Mouse (Mus musculus): Measurements from ENCODE around the gene Gas7.

The Gas7 gene

DNA sequence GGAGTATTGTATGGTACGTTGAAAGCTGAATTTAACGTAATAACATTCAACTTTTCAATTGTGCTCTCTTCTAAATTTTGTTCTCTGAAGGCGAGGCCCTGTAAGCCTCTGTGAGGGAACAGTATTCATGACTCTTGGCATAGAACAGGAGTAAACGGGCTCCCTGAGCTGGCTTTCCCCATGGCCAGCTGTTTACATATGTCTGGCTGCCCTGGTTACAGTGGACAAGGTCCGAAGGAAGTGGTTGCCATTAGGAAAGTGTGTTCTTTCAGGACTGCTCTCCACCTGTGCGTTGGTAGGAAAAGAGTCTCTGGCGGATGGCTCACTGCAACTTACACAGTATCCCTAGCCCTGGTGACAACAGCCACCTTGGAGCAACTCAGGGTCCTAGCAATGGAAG, 171.9 kb downstream of the Gas7 start:
- no peak for DNase-seq (ENCODE audit: low read depth, low spot score)

- DNase-seq (ENCODE audit: low read depth, low spot score), result no peak
Measured at GRCm38 (mm10) chr11:67628522-67628921, 173.3 kb downstream of the Gas7 start.

DNA sequence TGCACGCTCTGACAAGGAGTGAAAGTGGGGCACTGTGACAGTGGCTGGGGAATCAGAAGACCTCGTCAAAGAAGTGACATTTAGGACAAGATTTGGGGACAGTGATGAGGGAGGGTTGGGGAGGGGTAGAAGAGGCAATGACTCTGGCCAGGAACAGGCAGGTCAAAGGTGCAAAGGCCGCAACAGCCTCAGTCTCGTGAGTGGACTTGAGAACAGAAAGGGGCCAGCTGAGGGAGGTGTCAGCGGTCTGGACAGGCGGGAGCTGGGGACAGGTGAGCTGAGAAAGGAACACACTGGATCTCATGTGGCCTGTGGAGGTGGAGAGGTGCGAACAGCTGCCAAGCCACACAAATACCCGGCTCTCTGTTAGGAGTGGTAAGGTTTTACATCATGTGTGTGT, 177.7 kb downstream of the Gas7 start:
- no peak for DNase-seq (ENCODE audit: low read depth, low spot score)

- DNase-seq (ENCODE audit: low read depth, low spot score), result no peak
Measured at GRCm38 (mm10) chr11:67633620-67634229, 178.5 kb downstream of the Gas7 start.

DNA sequence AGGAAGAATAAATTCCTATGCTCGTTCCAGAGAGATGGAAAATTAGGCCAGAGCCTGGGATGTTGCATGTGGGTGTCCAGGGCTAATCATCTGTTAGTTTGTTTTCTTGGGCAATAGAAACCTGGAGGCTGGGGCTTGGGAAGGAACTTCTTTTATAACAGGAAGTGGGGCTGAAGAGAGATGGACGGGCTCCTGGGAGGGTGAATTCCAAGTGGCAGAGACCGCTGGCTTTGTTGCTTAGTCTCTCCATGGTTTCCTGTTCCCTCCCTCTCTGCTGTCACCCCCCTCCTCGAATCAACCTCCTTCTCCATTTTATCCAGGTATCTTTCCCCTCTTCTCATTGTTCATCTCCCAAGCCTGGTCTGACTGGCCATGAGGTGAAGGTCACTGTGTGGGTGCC, 181.0 kb downstream of the Gas7 start:
- DNase-seq (ENCODE audit: low read depth, low spot score), result no peak

GRCm38 (mm10) chr11:67636905-67637586, 181.8 kb downstream of the Gas7 start:
- no peak for DNase-seq (ENCODE audit: low read depth, low spot score)

- DNase-seq (ENCODE audit: low read depth, low spot score), result no peak
Measured at GRCm38 (mm10) chr11:67638401-67638800, 183.2 kb downstream of the Gas7 start.

DNA sequence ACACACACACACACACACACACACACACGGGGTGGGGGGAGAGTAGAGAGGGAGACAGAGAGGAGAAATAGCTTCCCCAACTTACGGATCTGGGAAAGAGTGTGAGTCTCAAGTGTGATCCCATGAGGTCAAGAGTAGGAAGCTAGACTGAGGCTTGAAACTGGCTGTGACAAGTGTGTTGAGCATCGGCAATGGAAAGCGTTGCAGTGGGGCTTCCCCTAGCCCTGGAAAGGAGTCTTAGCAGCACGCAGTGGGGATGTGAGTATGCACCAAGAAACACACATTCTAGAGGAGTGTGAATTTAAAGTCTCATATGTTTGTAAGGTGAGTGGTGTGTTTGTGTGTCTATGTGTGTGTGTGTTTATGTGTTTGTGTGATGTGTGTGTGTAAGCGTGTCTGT, 185.1 kb downstream of the Gas7 start:
- no peak for DNase-seq (ENCODE audit: low read depth, low spot score)

DNA sequence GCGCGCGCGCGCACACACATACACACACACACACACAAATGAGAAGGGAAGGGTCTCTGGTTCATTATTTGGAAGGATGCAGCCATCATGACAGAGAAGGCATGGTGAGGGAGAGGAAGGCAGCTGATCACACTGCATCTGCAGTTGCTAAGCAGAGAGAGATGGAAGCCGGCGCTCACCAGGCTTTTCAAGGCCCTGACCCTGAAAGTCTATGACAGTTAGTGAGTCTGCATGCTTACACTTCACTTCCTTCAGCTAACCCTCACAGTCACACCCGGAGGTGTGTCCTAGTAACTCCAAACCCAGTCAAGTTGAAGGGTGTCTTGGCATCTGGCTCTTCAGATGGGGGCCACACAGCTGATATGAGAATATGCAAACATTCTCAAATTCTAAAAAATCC, 187.2 kb downstream of the Gas7 start:
- DNase-seq (ENCODE audit: low read depth, low spot score), result no peak

DNA sequence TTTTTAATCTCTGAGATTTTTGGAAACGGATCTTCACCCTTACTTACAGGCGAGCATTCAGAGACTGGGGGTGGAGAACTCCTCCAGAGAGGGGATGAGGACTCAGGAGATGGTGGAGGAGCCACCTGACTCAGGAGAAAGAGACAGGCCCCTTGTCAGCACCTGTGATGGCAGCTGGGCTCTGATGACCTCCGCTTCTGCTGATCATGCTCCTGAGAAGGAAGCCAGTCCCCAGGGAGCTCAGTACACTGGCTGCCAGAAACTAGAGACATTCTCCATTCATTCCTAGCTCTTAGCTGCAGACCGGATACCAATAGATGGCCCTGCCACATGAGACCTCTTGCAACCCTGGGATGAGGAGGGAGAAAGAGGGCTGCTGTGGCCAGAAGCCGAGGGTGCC, 187.6 kb downstream of the Gas7 start:
- no peak for DNase-seq (ENCODE audit: low read depth, low spot score)

GRCm38 (mm10) chr11:67643465-67643864, 188.2 kb downstream of the Gas7 start:
- DNase-seq (ENCODE audit: low read depth, low spot score), result no peak

- no peak for DNase-seq (ENCODE audit: low read depth, low spot score)
Measured at GRCm38 (mm10) chr11:67644632-67645149, 189.5 kb downstream of the Gas7 start.

DNA sequence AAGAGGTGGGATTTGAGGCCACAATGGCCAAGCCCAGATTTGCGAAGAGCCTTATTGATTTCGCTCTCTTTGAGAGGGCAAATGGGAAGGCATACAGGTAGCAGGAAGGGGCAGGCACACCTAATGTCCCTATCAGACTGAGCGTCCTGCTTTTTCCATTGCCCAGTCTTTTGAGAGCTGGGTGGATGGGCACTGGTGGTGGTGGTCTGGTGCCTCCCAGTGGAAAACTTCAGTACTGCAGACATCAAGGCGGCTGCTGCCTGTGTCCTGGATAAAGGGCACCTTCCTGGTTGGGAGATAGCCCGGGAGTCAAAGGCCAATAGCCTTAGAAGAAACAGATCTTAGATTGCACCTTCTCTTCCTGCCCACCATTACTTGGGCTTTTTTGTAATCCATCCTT, 192.5 kb downstream of the Gas7 start:
- DNase-seq (ENCODE audit: low read depth, low spot score), result no peak

- DNase-seq (ENCODE audit: low read depth, low spot score), result no peak
Measured at GRCm38 (mm10) chr11:67648651-67649407, 193.6 kb downstream of the Gas7 start.

DNA sequence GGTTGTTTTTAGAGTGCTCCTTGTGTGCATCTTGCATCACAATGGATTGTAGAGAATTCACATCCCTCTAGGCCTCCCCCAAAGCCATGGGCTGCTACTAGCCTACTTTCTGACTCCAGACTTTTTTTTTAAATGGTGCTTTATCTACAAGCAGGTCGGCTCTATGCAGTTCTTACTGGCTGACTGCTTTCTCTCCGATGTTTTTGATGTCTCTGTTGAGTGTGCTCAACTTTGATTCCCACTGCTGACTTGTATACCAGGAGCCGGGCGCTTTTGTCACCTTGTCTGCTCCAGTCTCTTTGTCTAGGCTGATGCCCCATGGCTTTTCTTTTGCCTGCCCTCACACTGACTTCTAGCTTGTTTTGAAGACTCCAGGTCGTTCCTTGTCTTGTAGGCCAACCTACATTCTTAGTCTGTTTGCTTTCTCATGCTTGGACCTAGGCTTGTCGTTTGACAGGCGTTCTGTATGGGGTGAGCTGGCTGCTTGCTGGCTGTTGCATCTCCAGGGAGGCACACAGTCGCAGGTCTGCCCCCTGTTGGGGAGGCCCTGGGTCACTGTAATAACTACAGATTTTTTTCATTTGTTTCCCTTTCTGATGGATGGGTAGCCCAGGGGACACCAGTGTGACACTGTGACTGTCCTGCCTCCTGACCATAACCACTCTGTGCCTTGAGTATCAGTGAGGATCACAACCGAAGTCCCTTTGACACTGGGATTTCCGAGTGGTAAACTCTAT, 194.9 kb downstream of the Gas7 start:
- DNase-seq (ENCODE audit: low read depth, low spot score), result no peak

GRCm38 (mm10) chr11:67651731-67652130, 196.5 kb downstream of the Gas7 start:
- no peak for DNase-seq (ENCODE audit: low read depth, low spot score)

DNA sequence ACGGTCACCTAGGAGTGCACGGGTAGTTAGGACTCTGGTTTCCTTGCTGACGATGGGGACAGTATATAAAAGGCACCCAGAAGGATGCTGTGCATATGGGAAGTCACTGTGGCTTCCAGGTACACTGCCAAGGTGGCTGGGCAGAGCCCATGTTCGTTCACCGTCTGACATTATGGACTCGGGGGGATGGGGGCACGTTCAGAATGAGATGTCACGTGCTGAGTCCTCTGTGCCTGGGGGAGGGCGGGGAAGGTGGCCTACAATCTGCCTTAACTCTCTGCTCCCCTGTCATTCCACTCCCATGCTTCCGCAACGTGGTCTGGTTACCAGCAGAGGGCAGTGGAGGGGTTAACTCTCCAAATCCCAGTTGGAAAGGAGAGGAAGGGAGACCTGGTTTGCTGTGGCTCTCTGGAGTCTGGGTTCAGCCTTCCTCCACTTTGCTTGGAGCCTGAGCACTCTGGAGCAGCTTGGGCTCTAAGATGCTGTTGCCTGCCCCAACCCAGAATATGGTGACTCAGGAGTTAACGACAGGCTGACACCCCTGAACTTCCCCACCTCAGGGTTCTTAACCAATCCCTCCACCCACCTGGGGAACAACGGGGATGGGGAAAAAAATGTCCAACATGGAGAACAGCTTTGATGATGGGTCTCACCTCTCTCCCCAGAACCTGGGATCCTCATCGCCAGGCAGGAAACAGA, 197.1 kb downstream of the Gas7 start:
- no peak for DNase-seq (ENCODE audit: low read depth, low spot score)

DNA sequence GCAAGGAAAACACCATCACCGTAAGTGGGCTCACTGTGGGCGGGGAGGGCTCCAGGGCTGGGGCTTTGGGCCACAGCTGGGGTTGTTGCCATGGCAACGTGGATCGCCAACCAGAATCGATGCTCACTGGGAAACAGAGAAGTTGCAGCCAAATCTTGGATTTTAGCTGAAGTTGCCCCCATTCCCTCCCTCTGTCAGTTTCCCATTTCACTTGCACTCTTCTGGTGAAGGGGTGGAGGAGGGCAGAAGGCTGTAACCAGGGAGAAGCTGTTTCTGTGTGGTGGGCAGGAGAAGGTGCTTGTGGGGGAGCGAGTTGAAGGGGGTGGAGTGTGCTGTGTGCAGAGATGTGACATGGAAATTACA, 197.6 kb downstream of the Gas7 start:
- DNase-seq (ENCODE audit: low read depth, low spot score), result no peak

DNA sequence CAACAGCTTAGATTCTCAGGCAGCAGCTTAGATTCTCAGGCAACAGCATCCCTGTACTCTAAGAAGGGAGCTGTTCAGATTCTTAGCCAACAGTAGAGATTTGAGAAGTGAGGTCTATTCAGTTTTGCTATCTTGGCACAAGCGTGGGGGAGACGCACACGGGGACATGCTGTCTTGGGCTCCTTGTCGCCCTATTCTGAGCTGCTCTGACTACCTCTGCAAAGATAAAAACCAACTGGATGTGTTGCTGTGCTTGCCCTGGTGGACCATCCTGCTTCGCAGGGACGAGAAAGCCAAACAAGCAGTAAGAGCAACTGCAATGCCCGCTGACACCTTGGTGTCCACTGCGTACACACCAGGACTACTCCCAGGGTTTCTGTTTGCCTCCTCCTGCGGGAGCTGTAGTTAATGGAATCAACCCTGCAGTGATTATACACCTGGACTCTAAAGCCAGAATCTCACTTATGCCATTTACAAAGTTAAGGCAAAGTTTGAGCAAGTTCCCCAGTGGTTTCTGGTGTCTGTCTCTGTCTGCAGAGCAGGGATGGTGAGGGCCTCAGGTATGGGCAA, 198.4 kb downstream of the Gas7 start:
- DNase-seq (ENCODE audit: low read depth, low spot score), result no peak

GRCm38 (mm10) chr11:67654514-67654913, 199.3 kb downstream of the Gas7 start:
- no peak for DNase-seq (ENCODE audit: low read depth, low spot score)

Measured in c-Kit-negative CD71-positive TER-119-positive erythroid progenitor cells, embryonic 14.5 days (primary cell).